Mouse (Mus musculus): Measurements from ENCODE around the gene Apobec3. TPM values are rescaled to one million over a fixed set of nuclear protein-coding genes. Genes with fewer than 3 reads are reported as not detected.
A peak's percentile ranks its signal among the peaks of the same experiment; 100 is the strongest.

Apobec3 gene
- polyA plus RNA-seq, 1 experiment: 34.3 TPM

- no peak for DNase-seq (ENCODE audit: low read depth, low spot score)
- WGBS: 95% methylated on average over 3 of the region's 3 CpGs
Measured at GRCm38 (mm10) chr15:79943584-79943983, 52.1 kb downstream of the Apobec3 start.

- 65% methylated on average over 5 of the region's 5 CpGs for WGBS
- no peak for DNase-seq (ENCODE audit: low read depth, low spot score)
Measured at GRCm38 (mm10) chr15:79944948-79945347, 53.5 kb downstream of the Apobec3 start.

- WGBS: 11% methylated on average over 4 of the region's 4 CpGs
- peak; percentile 72 for DNase-seq (ENCODE audit: low read depth, low spot score)
Measured at GRCm38 (mm10) chr15:79946022-79946421, 54.6 kb downstream of the Apobec3 start.

- no peak for DNase-seq (ENCODE audit: low read depth, low spot score)
- 77% methylated on average over 9 of the region's 9 CpGs for WGBS
Measured at GRCm38 (mm10) chr15:79946790-79947189, 55.3 kb downstream of the Apobec3 start.

- DNase-seq (ENCODE audit: low read depth, low spot score): no peak
- WGBS: 53% methylated on average over 6 of the region's 6 CpGs
Measured at GRCm38 (mm10) chr15:79947681-79948080, 56.2 kb downstream of the Apobec3 start.

- DNase-seq (ENCODE audit: low read depth, low spot score): no peak
- WGBS: 7% methylated on average over 24 of the region's 24 CpGs
Measured at GRCm38 (mm10) chr15:79950250-79951025, 59.0 kb downstream of the Apobec3 start.

- WGBS: 74% methylated on average over 6 of the region's 6 CpGs
- no peak for DNase-seq (ENCODE audit: low read depth, low spot score)
Measured at GRCm38 (mm10) chr15:79951226-79951625, 59.8 kb downstream of the Apobec3 start.

GRCm38 (mm10) chr15:79951730-79952503 lies 60.5 kb downstream of the Apobec3 start:
- DNase-seq (ENCODE audit: low read depth, low spot score): no peak
- 35% methylated on average over 14 of the region's 14 CpGs for WGBS

GRCm38 (mm10) chr15:79952504-79953231 lies 61.2 kb downstream of the Apobec3 start:
- 30% methylated on average over 11 of the region's 11 CpGs for WGBS
- DNase-seq (ENCODE audit: low read depth, low spot score): no peak

- 47% methylated on average over 7 of the region's 7 CpGs for WGBS
- DNase-seq (ENCODE audit: low read depth, low spot score): no peak
Measured at GRCm38 (mm10) chr15:79953470-79953869, 62.0 kb downstream of the Apobec3 start.

- DNase-seq (ENCODE audit: low read depth, low spot score): no peak
- 59% methylated on average over 8 of the region's 8 CpGs for WGBS
Measured at GRCm38 (mm10) chr15:79956559-79956958, 65.1 kb downstream of the Apobec3 start.

GRCm38 (mm10) chr15:79958418-79958817 lies 67.0 kb downstream of the Apobec3 start:
- 53% methylated on average over 3 of the region's 3 CpGs for whole genome bisulfite sequencing
- no peak for DNase-seq (ENCODE audit: low read depth, low spot score)

- no peak for DNase-seq (ENCODE audit: low read depth, low spot score)
- whole genome bisulfite sequencing: 73% methylated on average over 9 of the region's 9 CpGs
Measured at GRCm38 (mm10) chr15:79961366-79961921, 70.0 kb downstream of the Apobec3 start.

- no peak for DNase-seq (ENCODE audit: low read depth, low spot score)
- WGBS: 88% methylated on average over 18 of the region's 18 CpGs
Measured at GRCm38 (mm10) chr15:79962661-79963060, 71.2 kb downstream of the Apobec3 start.

- no peak for DNase-seq (ENCODE audit: low read depth, low spot score)
- WGBS: 71% methylated on average over 7 of the region's 7 CpGs
Measured at GRCm38 (mm10) chr15:79964376-79964775, 72.9 kb downstream of the Apobec3 start.

Other genes starting within 250 kb of the Apobec3 start
- 0.16 and 0.78 TPM in 2 replicates for gene Fam227a, start 232.7 kb upstream of the Apobec3 start, polyA plus RNA-seq (2012; rRNA removed)
- 8.0 and 12.5 TPM in 2 replicates for gene Cby1, start 232.5 kb upstream of the Apobec3 start, polyA plus RNA-seq (2012; rRNA removed)
- 59.2 and 73.0 TPM in 2 replicates for gene Tomm22, start 220.8 kb upstream of the Apobec3 start, polyA plus RNA-seq (2012; rRNA removed)
- gene Josd1, start 203.7 kb upstream of the Apobec3 start, polyA plus RNA-seq (2012; rRNA removed): 14.9 and 15.9 TPM in 2 replicates
- 28.8 and 29.1 TPM in 2 replicates for gene Gtpbp1, start 200.8 kb upstream of the Apobec3 start, polyA plus RNA-seq (2012; rRNA removed)
- 18.9 and 19.0 TPM in 2 replicates for gene Sun2, start 149.1 kb upstream of the Apobec3 start, polyA plus RNA-seq (2012; rRNA removed)
- 21.3 and 22.5 TPM in 2 replicates for gene Dnal4, start 113.8 kb upstream of the Apobec3 start, polyA plus RNA-seq (2012; rRNA removed)
- gene Nptxr, start 86.9 kb upstream of the Apobec3 start, polyA plus RNA-seq (2012; rRNA removed): 0.71 and 1.0 TPM in 2 replicates
- gene Npcd, start 57.4 kb upstream of the Apobec3 start, polyA plus RNA-seq (2012; rRNA removed): not detected in 2 replicates
- gene Cbx6, start 57.0 kb upstream of the Apobec3 start, polyA plus RNA-seq (2012; rRNA removed): 15.5 and 17.5 TPM in 2 replicates
- 22.1 and 30.5 TPM in 2 replicates for gene Cbx7, start 79.5 kb downstream of the Apobec3 start, polyA plus RNA-seq (2012; rRNA removed)
- gene Pdgfb, start 123.3 kb downstream of the Apobec3 start, polyA plus RNA-seq (2012; rRNA removed): 5.8 and 7.5 TPM in 2 replicates
- gene Syngr1, start 199.7 kb downstream of the Apobec3 start, polyA plus RNA-seq (2012; rRNA removed): 8.1 and 8.4 TPM in 2 replicates
- 597 and 673 TPM in 2 replicates for gene Rpl3, start 200.2 kb downstream of the Apobec3 start, polyA plus RNA-seq (2012; rRNA removed)
- 26.9 and 29.4 TPM in 2 replicates for gene Tab1, start 241.5 kb downstream of the Apobec3 start, polyA plus RNA-seq (2012; rRNA removed)